Mouse (Mus musculus) stomach, postnatal 0 days (tissue): ENCODE data around the gene C730034F03Rik.

Source experiments
- CTCF ChIP-seq: IDR thresholded peaks from 2 replicates; pipeline ENCODE4 v1.5.1; 2016; ENCODE audit warnings: antibody characterized with exemption, low read depth, mild to moderate bottlenecking, moderate library complexity
- EP300 ChIP-seq: optimal IDR thresholded peaks from 2 replicates; pipeline ENCODE3; 2016; ENCODE audit warnings: antibody characterized with exemption

DNA sequence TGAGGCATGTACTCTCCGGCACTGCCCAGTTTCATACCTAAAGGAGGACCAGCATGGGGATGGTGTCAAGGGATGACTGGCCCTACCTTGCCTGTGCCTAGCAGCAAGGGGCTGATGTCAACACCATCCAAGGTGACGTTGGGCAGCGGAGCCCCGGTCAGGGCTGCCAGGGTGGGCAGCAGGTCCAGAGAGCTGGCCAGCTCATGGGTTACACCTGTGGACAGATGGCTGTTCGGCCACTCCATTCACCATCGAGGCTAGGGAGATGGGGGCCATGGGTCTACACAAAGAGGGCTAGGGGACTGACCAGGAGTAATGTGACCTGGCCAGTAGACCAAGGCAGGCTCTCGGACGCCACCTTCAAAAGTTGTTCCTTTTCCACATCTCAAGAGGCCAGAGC, 44.5 kb downstream of the C730034F03Rik start:
- TF ChIP-seq CTCF, result no peak
- TF ChIP-seq EP300, result no peak
